Mouse (Mus musculus) gastrocnemius, postnatal 36 days (tissue): ENCODE results near the gene Gramd4. TPM values are rescaled to one million over a fixed set of nuclear protein-coding genes. Genes with fewer than 3 reads are reported as not detected.
"Not testable (repeated sequence)": the region's sequence is repeated elsewhere in the genome, so short reads cannot be mapped to it uniquely, and the experiment has no call there.

Experiments
- DNase-seq, 2 experiments: peaks; one replicate each; pipeline ENCODE4 v3.0.0; 2022
- intact Hi-C: fragments of 180-260 bp; cut with DNase I; formaldehyde crosslinking; loops from one replicate; pipeline ENCODE4 v1.15.1; 2025
- total RNA-seq, 2 experiments: library from RNA; stranded (reverse); gene quantifications; 2 replicates each; pipeline ENCODE4 v1.2.3; 2021

Gramd4 gene
- total RNA-seq, 2 experiments from 2014 or later: 5.1 to 5.9 TPM

DNA sequence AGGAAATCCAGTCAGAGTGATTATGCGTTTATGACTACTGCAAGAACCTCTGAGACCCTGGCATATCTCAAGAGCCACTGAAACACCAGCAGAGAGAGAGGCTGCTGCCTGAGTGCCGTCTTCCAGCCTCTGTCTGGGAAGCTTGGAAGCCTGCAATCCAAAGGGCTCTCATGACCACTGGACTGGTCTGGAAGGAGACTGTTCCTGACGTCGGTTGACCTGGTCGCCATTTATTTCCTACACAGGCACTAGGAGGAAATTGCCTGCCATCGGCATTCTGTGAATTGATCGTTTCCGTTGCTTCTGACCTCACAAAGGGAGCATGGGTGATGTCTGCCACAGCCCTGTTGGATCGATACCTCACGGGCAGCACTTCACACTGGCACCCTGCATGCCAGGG, 118.7 kb downstream of the Gramd4 start:
- no peak for DNase-seq
- intact Hi-C loops: no loop called here

DNA sequence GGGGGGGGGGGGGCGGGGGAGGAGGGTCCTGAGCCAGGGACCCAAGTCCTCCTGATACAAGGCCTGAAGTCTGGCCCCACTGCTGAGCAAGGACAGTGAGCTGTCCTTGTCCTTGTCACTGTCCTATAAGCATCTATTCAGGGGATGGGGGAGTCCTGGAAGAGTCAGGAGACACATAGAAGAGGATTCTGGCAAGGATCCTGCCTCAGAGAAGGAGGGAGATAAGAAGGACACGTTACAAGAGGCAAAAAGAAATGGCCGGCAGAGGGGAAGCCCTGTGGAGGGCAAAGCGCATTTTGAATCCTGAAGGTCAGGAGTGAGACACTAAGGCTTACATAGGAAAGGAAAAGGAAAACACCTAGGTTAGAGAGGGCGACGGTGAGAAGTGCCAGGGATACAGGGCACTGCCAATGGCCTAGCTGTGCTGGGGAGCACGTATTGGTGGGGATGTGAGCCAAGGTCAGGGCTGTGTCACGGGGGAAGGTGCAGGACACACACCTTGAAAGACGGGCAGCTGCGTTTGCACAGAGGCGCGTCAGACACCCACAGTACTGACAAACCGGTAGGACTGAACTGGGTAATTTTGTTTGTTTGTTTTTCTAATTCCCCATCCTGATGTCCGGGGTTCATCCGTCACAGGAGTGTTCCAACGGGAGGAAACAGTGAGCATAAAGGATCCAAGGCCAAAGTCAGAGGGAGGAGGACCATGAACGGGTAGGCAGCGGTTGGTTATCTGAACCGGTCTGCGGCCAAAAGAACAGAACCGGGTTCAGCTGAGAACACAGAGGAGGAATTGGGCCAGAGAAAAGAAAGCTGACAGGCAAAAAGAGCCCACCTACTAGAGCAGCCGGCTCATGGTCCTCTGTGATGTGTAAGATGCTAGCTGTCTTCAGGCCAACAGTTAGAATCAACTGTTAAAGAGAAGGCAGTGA, 119.5 kb downstream of the Gramd4 start:
- intact Hi-C loops: no loop called here
- no peak for DNase-seq

DNA sequence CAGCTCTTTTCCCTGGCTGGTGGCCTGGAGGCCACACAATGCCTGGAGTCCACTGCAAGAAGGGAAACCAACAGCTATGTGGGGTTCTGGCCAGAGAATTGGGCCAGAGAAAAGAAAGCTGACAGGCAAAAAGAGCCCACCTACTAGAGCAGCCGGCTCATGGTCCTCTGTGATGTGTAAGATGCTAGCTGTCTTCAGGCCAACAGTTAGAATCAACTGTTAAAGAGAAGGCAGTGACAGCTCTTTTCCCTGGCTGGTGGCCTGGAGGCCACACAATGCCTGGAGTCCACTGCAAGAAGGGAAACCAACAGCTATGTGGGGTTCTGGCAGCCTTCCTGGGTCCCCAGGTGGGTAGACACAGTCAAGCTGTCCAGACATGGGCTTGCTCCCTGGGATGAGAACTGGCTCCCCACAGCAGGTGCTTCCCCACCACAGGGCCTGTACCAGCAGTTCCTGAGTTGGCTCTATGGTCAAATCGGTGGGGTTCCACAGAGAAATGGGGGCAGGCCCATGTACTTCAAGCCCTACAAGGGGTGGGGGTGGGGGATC, 120.3 kb downstream of the Gramd4 start:
- DNase-seq, intact Hi-C loops: not testable (repeated sequence)

DNA sequence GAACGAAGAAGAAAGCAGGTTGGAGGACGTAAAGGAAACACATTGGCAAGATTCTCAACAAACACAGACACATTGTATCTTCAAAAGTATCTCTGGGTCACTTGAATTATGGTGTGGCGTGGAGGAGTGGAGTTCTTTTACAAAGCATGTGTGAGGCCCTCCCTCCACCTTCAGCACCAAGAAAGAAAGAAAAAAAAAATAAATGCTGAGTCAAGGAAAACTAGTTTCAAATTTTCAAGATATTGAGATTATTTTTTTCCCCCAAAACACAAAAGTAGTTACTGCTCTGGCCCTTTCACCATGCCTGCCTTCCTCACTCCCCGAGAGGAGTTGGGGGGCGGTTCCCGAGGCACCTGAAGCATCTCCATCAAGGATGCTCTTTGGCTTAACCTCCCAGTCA, 121.1 kb downstream of the Gramd4 start:
- intact Hi-C loops: no loop called here
- no peak for DNase-seq

DNA sequence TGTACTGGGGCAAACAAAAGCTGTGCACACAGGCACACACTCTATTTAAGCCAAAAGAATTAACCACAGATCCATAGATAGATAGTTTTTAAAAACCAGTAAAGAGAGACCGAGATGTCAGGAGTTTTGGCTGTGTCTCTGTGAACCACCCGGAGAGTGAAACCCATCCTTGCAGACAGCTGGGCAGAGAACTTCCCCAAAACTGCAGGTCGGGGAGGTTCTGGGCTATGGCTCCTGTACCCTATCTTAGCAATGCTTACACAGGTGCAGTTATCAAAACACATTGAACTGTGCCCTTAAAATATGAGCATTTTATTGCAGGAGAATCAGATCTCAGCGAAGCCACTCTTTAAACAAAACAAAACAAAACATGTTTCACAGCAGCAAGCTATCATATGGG, 122.9 kb downstream of the Gramd4 start:
- intact Hi-C loops: no loop called here
- no peak for DNase-seq

DNA sequence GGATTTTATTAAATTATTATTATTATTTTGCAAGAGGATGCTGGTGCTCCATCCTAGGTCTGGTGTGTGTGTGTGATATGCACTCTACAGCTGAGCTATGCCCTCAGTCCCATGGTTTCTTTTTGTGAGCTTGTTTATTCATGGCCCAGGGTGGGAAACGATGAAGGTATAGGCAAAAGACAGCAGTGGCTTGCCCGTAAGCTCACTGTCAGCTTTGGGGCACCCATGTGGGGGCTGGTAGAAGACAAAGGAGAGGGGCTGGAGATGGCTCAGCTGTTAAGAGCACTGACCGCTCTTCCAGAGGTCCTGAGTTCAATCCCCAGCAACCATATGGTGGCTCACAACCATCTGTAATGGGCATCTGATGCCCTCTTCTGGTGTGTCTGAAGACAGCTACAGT, 123.8 kb downstream of the Gramd4 start:
- DNase-seq, intact Hi-C loops: not testable (repeated sequence)

DNA sequence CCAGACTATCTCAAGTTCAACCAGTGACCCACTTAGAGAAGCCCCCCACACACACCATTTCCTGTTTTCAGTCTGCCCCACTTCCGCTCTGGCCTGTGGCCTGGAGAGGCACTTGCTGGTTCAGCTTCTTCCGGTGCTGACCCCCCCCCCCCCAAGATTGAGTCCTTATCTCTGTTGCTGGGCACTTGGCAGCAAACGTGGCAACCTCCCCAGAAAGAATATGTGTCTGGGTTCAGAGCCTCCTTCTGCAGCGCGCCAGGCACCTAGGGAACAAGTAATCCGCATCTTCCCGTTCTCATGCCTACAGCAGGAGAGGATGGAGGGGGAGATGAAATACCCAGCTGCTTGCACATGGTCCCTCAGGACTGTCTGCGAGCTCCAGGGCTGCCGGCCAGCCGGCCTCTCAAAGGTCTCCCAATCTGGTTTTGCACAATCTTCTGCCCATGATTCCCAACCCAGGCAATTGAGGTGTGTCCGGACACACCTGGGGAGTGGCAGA, 124.5 kb downstream of the Gramd4 start:
- intact Hi-C loops: loop anchor here (1.0 kb wide), 1 partner anchor 31 kb away; no protein-coding TSS in a partner anchor
- no peak for DNase-seq

DNA sequence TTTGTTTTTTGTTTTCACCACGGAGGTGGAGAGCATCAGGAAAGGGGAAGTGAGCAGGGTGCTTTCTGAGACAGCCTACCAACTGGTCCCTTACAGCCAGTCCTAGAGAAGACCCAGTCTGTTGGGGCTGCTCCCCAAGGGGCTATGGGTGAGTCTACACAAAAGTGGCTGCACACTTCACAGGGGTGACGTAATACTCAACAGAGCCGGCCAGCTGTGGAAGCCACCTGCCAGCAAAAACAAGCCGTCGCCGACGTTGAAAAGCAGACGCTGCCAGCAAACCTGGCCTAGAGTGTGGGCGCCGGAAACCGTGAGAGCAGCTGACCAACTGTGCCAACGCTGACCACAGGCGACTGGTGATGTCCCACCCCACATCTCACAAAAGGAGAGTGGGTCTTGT, 125.2 kb downstream of the Gramd4 start:
- intact Hi-C loops: loop anchor here (1.0 kb wide), 1 partner anchor 31 kb away; no protein-coding TSS in a partner anchor
- DNase-seq: peak in 1 of 2 experiments; percentile 30

DNA sequence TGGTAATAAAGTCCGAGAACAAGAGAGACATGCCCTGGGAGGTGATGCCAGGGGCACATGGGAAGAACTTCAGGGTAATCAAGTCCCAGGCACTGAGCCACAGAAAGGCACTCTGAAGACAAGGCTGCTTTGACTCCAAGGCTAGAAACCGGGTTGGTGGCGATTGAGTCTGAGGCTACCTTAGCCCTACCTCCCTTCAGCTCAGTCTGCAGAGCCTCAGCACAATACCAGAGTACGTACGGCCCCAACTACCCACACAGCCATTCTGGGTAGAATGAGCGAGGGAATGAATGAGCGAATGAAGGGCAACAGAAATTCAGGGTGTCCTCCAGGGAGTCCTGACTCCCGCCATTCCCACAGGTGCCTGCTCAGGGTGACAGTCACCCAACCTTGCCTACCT, 126.0 kb downstream of the Gramd4 start:
- no peak for DNase-seq
- intact Hi-C loops: no loop called here

DNA sequence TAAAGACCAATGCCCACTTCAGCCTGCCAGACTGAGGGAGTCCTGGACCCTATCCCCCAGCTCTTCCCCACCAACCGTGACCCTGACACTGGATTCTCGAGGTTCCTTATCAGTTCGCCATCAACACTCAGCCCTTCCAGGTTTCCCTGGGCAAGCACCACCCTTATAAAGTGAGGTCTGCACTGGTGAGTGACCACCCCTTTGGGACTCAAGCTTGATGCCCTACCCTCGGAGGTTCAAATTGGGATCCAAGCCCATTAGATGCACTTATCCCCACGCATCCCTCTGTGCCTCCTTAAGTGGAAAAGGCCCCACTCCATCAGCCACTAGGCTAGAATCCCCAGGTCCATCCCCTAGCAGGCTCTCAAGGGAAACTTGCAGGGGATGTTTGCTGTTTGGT, 126.6 kb downstream of the Gramd4 start:
- no peak for DNase-seq
- intact Hi-C loops: no loop called here

DNA sequence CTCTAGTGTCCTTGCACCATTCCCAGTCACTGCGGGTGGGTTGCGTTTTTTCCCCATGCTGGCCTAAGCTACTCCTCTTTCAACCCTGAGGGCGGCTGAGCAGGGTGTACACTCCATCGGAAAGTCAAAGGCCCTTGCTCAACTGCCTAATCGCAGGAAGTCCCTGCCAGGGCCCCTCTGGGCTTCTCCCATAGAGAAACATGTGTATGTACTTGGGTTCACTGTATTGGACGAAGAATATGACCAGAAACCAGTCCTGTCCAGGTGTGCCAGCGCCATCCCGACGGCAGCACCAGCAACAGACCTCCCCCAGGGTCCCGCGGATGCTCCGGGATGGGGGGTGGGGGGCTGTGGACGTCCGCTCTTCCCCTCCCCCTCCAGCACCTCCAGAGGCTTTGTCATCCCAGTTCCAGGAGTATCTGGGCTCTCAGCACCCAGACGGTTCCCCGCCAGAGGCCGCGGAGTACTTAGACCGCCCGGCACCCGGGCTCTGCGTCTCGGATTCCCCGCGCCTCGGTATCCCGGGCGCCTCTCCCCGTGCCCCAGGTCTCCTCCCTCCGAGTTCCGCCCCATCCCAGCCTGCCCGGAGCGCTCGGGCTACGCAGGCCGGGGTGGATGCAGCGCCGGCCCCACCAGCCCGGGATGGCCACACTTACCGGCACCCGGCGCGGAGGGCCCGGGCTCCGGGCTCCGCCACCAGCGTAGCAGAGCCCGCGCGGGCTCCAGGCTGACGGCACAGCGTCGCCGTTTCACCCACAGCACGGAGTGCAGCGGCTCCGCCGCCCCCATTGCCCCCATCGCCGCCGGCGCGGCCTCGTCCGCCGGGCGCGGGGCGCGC, 127.6 kb downstream of the Gramd4 start:
- intact Hi-C loops: no loop called here
- peak in 1 of 2 experiments; percentile 44 for DNase-seq

DNA sequence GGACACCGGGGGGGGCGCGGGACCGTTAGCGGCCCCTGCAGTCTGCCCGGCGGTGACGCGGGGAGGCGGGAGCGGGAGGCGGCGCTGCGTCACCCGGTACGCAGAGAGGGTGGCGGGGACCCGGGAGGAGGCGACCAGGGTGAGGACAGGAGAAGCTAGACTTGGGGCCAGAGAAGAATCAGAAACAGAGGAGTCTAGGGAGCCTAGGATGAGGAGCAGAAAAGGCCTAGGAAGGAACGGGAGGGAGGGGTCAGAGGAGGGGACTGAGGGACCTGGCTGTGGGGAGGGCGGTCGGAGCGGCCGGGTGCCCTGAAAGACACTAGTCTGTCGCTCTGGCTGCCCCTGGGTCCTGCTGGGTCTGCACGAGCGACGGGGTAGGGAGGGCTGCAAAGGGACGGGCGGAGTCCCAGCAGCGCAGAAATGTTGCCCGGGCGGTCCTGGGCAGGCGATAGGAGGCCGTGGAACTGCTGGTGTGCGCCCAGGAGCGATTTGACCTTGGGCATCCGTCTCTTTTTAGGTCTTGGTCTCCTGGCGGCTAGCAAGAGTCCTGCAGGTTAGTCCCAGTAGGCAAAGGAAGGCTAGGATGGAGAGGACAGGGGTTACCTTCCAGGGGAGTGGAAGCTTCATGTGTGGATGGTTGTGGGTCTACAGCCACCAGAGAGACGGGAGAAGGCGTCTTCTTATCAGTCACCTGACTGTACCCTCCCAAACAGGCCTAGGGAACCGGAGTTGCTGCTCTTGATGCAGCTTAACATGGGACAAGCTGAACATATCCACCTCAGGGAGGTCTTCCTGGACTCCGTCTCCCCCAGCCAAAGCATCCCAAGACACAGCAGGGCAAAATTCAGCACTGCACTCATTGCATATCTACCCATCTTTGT, 128.4 kb downstream of the Gramd4 start, which contains the start of gene Cerk:
Cerk (minus strand) TSS at position 453 of the 881 bp plus-strand sequence.
- DNase-seq: peak; percentile 78
- intact Hi-C loops: no loop called here

DNA sequence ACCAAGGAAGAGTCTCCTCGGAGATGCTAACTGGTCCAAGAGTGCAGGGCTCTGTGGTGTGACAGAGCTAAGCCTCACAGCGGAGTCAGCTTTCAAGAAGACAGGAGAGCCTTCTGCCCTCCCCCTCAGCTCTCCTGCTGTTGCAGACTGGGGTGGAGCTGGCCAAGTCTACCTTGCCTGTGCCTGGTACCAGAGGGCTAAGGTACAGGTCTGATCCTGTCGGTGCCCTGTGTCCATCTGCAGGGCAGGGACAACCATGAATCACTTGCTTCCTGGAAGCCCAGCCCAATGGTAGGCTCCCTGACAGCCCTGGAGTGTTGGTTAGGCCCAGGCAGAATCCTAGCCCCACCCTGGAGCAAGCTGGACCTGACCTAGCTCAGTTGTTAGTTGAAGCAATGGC, 129.2 kb downstream of the Gramd4 start:
- no peak for DNase-seq
- intact Hi-C loops: no loop called here

Other genes starting within 250 kb of the Gramd4 start
- 10 to 100 TPM; 33.9 to 41.5 TPM for gene Cdpf1, start 246.0 kb upstream of the Gramd4 start, total RNA-seq
- gene Pkdrej, start 236.0 kb upstream of the Gramd4 start, total RNA-seq: under 1 TPM; 0.12 to 0.31 TPM
- 1 to 10 TPM; 2.8 to 4.7 TPM for gene Ttc38, start 225.4 kb upstream of the Gramd4 start, total RNA-seq
- gene Gtse1, start 197.9 kb upstream of the Gramd4 start, total RNA-seq: under 1 TPM; 0.27 to 0.28 TPM
- gene Trmu, start 178.4 kb upstream of the Gramd4 start, total RNA-seq: 10 to 100 TPM in 1 of 2 experiments, 1 to 10 TPM in 1; 9.1 to 12.1 TPM
- gene Celsr1, start 23.9 kb upstream of the Gramd4 start, total RNA-seq: under 1 TPM; 0.10 to 0.37 TPM
- 1 to 10 TPM; 3.6 to 5.3 TPM for gene Cerk, start 128.4 kb downstream of the Gramd4 start, total RNA-seq
- 10 to 100 TPM; 13.5 to 16.0 TPM for gene Tbc1d22a, start 156.8 kb downstream of the Gramd4 start, total RNA-seq